Mouse (Mus musculus) G1E (cell line): Measurements from ENCODE around the gene Morn1.

Source experiments
- CTCF ChIP-seq: IDR thresholded peaks from 2 replicates; pipeline ENCODE4 v1.5.1; 2012; ENCODE audit warnings: low read depth, low read length, inconsistent platforms, mixed read lengths
- GATA1 ChIP-seq: IDR thresholded peaks from 2 replicates; pipeline ENCODE4 v1.6.1; 2012; ENCODE audit warnings: borderline replicate concordance, low read length, inconsistent platforms, mixed read lengths
- GATA2 ChIP-seq: IDR thresholded peaks from 2 replicates; pipeline ENCODE4 v1.6.1; 2012; ENCODE audit warnings: low read depth, low read length, inconsistent platforms, borderline replicate concordance
- POLR2AphosphoS5 ChIP-seq: IDR thresholded peaks from 2 replicates; pipeline ENCODE4 v1.6.1; 2012; ENCODE audit warnings: low read depth, low read length, inconsistent platforms; ENCODE audit not compliant: insufficient replicate concordance
- TAL1 ChIP-seq: conservative IDR thresholded peaks from 2 replicates; pipeline ENCODE4 v1.6.1; 2012; ENCODE audit warnings: low read depth, low read length, inconsistent platforms, mixed read lengths

DNA sequence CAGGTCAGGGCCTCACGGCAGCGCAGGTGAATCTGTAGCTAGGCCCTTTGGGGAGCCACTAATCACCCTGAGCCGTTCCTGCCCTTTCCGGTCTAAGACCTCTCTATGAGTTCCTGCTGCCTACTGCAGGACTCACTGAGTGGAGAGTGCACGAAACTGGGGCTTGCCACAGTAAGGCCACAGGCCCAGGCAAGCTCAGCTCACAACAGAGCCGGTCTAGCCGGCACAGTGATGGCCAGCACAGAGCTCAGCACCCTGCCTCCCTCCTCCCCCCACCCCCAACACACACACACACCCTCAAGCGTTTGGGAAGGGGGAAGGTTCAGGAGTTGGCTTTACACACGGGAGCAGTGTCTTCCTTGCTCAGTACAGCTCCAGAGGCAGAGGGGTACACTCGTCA lies 28.1 kb upstream of the Morn1 start:
- TF ChIP-seq CTCF (no peak), GATA1 (no peak), TAL1 (no peak), GATA2 (no peak), POLR2AphosphoS5 (no peak)
